Mouse (Mus musculus) E14TG2a.4 (cell line): ENCODE measurements around the gene Cyb5d1.
"Not testable (repeated sequence)": the region's sequence is repeated elsewhere in the genome, so short reads cannot be mapped to it uniquely, and the experiment has no call there.

ENCODE experiments used
- H3K27me3 ChIP-seq: 2 replicates; pipeline ENCODE4 v1.6.1; 2014; ENCODE audit warnings: low read length, control low read depth; ENCODE audit not compliant: insufficient read depth
- H3K36me3 ChIP-seq: 2 replicates; pipeline ENCODE4 v1.6.1; 2014; ENCODE audit warnings: low read length, control low read depth; ENCODE audit not compliant: insufficient read depth
- H3K4me1 ChIP-seq: replicated peaks from 2 replicates; pipeline ENCODE4 v1.6.1; 2014; ENCODE audit warnings: low read depth, low read length, control low read depth
- H3K4me3 ChIP-seq: replicated peaks from 2 replicates; pipeline ENCODE4 v1.5.1; 2014; ENCODE audit warnings: mild to moderate bottlenecking, low read length
- H3K9me3 ChIP-seq: 2 replicates; pipeline ENCODE4 v1.6.1; 2014; ENCODE audit warnings: low read length, control low read depth
- CTCF ChIP-seq: conservative IDR thresholded peaks from 2 replicates; pipeline ENCODE4 v1.5.1; 2014; ENCODE audit warnings: low read length
- NANOG ChIP-seq: IDR thresholded peaks from 2 replicates; pipeline ENCODE4 v1.6.1; 2014; ENCODE audit warnings: borderline replicate concordance, low read length, mixed read lengths
- POU5F1 ChIP-seq: IDR thresholded peaks from 2 replicates; pipeline ENCODE4 v1.6.1; 2014; ENCODE audit warnings: low read length, borderline replicate concordance

The Cyb5d1 gene

GRCm38 (mm10) chr11:69395235-69395633 lies at the start of gene Cyb5d1, which contains the start of gene Naa38:
TSS of gene Cyb5d1 (minus strand) at chr11:69395631.
TSS of gene Naa38 (plus strand) at chr11:69395487.
- peak within 1 kb of the TSS; percentile 88 for H3K4me3 ChIP-seq
- not testable (repeated sequence) for H3K27me3 ChIP-seq, H3K9me3 ChIP-seq
- peaks cover 22% of the 10 kb centered on the region for H3K36me3 ChIP-seq
- peaks cover 56% of the 10 kb centered on the region for H3K4me1 ChIP-seq

GRCm38 (mm10) chr11:69443328-69443727 lies 47.9 kb upstream of the Cyb5d1 start:
- Histone ChIP-seq H3K4me3 (no peak overlapping the region), H3K4me1 (peaks cover 28% of the 10 kb centered on the region), H3K27me3 (peaks cover 42% of the 10 kb centered on the region), H3K36me3 (no peaks in the 10 kb centered on the region), H3K9me3 (no peaks in the 10 kb centered on the region)
- no peak for TF ChIP-seq POU5F1
- peak; percentile 37; the same call in 1 of the 2 replicates for TF ChIP-seq NANOG

- Histone ChIP-seq H3K4me1 (peaks cover 47% of the 10 kb centered on the region), H3K9me3 (no peaks in the 10 kb centered on the region), H3K36me3 (no peaks in the 10 kb centered on the region), H3K4me3 (no peak overlapping the region), H3K27me3 (peaks cover 60% of the 10 kb centered on the region)
- no peak for TF ChIP-seq NANOG
- no peak for TF ChIP-seq CTCF
- no peak for TF ChIP-seq POU5F1
Observed at GRCm38 (mm10) chr11:69437291-69437690, 41.9 kb upstream of the Cyb5d1 start.

DNA sequence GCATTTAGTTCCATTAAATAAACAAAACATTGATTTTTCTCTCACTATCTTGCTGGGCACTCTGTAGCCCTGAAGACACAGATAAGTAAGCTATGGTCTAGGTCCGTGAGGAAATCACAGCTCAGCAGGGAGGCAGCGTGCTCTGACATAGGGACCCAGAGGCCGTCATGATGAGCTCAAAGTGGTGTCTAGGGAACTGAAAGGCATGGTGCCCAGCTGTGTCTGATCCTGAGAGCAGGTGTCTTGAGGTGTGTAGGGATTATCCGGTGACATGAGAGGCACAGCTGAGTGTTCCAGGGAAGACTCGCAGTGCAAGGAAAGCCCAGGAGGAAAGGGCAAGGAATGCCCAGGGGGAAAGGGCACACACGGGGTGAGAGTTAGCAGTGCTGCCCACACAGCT lies 37.8 kb upstream of the Cyb5d1 start:
- peaks cover 70% of the 10 kb centered on the region for H3K4me1 ChIP-seq
- no peaks in the 10 kb centered on the region for H3K36me3 ChIP-seq
- H3K27me3 ChIP-seq, result peaks cover 59% of the 10 kb centered on the region
- no peak overlapping the region for H3K4me3 ChIP-seq
- no peaks in the 10 kb centered on the region for H3K9me3 ChIP-seq
- TF ChIP-seq CTCF (no peak), POU5F1 (no peak), NANOG (no peak)

GRCm38 (mm10) chr11:69432640-69432982 lies 37.2 kb upstream of the Cyb5d1 start:
- Histone ChIP-seq H3K27me3 (peaks cover 55% of the 10 kb centered on the region), H3K4me1 (peaks cover 72% of the 10 kb centered on the region), H3K9me3 (no peaks in the 10 kb centered on the region), H3K4me3 (no peak overlapping the region), H3K36me3 (no peaks in the 10 kb centered on the region)
- TF ChIP-seq NANOG, result no peak
- no peak for TF ChIP-seq POU5F1
- TF ChIP-seq CTCF, result no peak

GRCm38 (mm10) chr11:69431829-69432639 lies 36.6 kb upstream of the Cyb5d1 start:
- H3K4me1 ChIP-seq, result peaks cover 72% of the 10 kb centered on the region
- TF ChIP-seq CTCF, result peak; percentile 23; the same call in 1 of the 2 replicates
- TF ChIP-seq NANOG, result no peak
- H3K4me3 ChIP-seq, result no peak overlapping the region
- peaks cover 49% of the 10 kb centered on the region for H3K27me3 ChIP-seq
- H3K9me3 ChIP-seq, result no peaks in the 10 kb centered on the region
- H3K36me3 ChIP-seq, result no peaks in the 10 kb centered on the region

DNA sequence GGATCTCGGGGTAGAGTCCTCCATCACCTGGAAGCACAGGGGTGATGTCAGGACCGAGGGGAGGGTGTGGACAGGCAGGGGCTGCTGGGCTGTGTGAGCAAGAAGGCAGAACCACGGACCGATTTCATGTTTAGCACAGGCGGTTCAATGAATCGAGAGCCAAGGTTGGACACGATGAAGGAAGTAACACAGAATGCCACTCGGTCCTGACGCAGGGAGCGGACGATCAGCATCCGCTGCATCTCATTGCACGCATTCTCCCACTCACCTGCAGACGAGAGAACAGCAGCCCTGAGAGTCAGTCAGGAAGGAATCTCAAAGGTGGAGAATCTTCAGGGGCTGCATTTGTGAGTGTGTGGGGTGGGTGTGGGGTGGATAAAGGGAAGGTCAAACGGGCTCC lies 35.2 kb upstream of the Cyb5d1 start:
- H3K9me3 ChIP-seq, result no peaks in the 10 kb centered on the region
- no peaks in the 10 kb centered on the region for H3K36me3 ChIP-seq
- H3K4me3 ChIP-seq, result peak overlapping the region; percentile 51; the same call in 1 of the 2 replicates
- TF ChIP-seq POU5F1 (no peak), NANOG (no peak), CTCF (no peak)
- H3K27me3 ChIP-seq, result peaks cover 35% of the 10 kb centered on the region
- peaks cover 69% of the 10 kb centered on the region for H3K4me1 ChIP-seq

- Histone ChIP-seq H3K36me3 (no peaks in the 10 kb centered on the region), H3K9me3 (no peaks in the 10 kb centered on the region), H3K27me3 (peaks cover 23% of the 10 kb centered on the region), H3K4me1 (peaks cover 64% of the 10 kb centered on the region), H3K4me3 (no peak overlapping the region)
- no peak for TF ChIP-seq POU5F1
- no peak for TF ChIP-seq NANOG
- no peak for TF ChIP-seq CTCF
Observed at GRCm38 (mm10) chr11:69429313-69429712, 33.9 kb upstream of the Cyb5d1 start.

- H3K9me3 ChIP-seq, result no peaks in the 10 kb centered on the region
- H3K4me1 ChIP-seq, result peaks cover 64% of the 10 kb centered on the region
- no peak for TF ChIP-seq POU5F1
- no peak for TF ChIP-seq CTCF
- TF ChIP-seq NANOG, result no peak
- H3K36me3 ChIP-seq, result no peaks in the 10 kb centered on the region
- H3K4me3 ChIP-seq, result no peak overlapping the region
- peaks cover 25% of the 10 kb centered on the region for H3K27me3 ChIP-seq
Observed at GRCm38 (mm10) chr11:69428751-69429150, 33.3 kb upstream of the Cyb5d1 start.
